Comparison of ENCODE assay signal across 14 mouse cellular contexts in genomic region chr8:31370137-31371010, GRCm38 (mm10).
DNase-seq lines count a peak whose midpoint lies in the region; ATAC-seq and TF ChIP-seq lines count a peak whose summit lies in the region.
"Had no signal": no experiment of that assay in that cellular context is flagged by ENCODE, and none has a peak within 500 bp of the region (broad histone marks: within the 10 kb centered on the region; RNA-seq: fewer than 3 reads in every experiment).

No protein-coding gene starts in this region.

- TF ChIP-seq CTCF in Patski (IDR thresholded peaks at IDR 0.05): peak; percentile 5

- 45% methylated on average over 3 of the region's 3 CpGs for WGBS in kidney, embryonic 14.5 days
- WGBS in embryonic facial prominence, embryonic 14.5 days: 38% methylated on average over 3 of the region's 3 CpGs
- WGBS in midbrain, embryonic 15.5 days: 50% methylated on average over 3 of the region's 3 CpGs

- H3K27ac ChIP-seq in kidney, embryonic 14.5 days (ENCODE audit: low read depth, low read length): no peak overlapping the region
- H3K27ac ChIP-seq in embryonic facial prominence, embryonic 14.5 days (replicated peaks; ENCODE audit: low read depth, low read length): no peak overlapping the region
- H3K27ac ChIP-seq in midbrain, embryonic 15.5 days: no peak overlapping the region
- H3K27ac ChIP-seq: left cerebral cortex, adult 2 months; limb, embryonic 12.5 days; neural tube, embryonic 12.5 days had no signal

- no peaks in the 10 kb centered on the region for H3K9me3 ChIP-seq in kidney, embryonic 14.5 days (ENCODE audit: control insufficient read depth, low read length)
- no peaks in the 10 kb centered on the region for H3K9me3 ChIP-seq in embryonic facial prominence, embryonic 14.5 days (ENCODE audit: control insufficient read depth, low read length)
- no peaks in the 10 kb centered on the region for H3K9me3 ChIP-seq in midbrain, embryonic 15.5 days
- H3K9me3 ChIP-seq: limb, embryonic 12.5 days; neural tube, embryonic 12.5 days had no signal

- no peak overlapping the region for H3K4me2 ChIP-seq in kidney, embryonic 14.5 days (replicated peaks; ENCODE audit: low read depth, low read length)
- H3K4me2 ChIP-seq in embryonic facial prominence, embryonic 14.5 days (ENCODE audit: low read depth, low read length): no peak overlapping the region
- no peak overlapping the region for H3K4me2 ChIP-seq in midbrain, embryonic 15.5 days
- H3K4me2 ChIP-seq: limb, embryonic 12.5 days; neural tube, embryonic 12.5 days had no signal

- no peaks in the 10 kb centered on the region for H3K27me3 ChIP-seq in kidney, embryonic 14.5 days (ENCODE audit: control insufficient read depth, insufficient read depth, low read length)
- no peaks in the 10 kb centered on the region for H3K27me3 ChIP-seq in Patski
- H3K27me3 ChIP-seq in embryonic facial prominence, embryonic 14.5 days (replicated peaks; ENCODE audit: control insufficient read depth, insufficient read depth, low read length): no peaks in the 10 kb centered on the region
- H3K27me3 ChIP-seq in midbrain, embryonic 15.5 days (replicated peaks): no peaks in the 10 kb centered on the region
- H3K27me3 ChIP-seq: limb, embryonic 12.5 days; neural tube, embryonic 12.5 days had no signal

- CTCF ChIA-PET in Patski (lab: Charles Lee): interaction anchor here (1.0 to 1.6 kb wide), 2 partner anchors 75 to 157 kb away, joined by 3 read pairs; no protein-coding TSS in a partner anchor

- in situ Hi-C loops in Patski (cut with MboI; ENCODE audit: low pct_unique_long_range_greater_than_20kb): loop anchor here (5.0 to 10.0 kb wide), 5 partner anchors 68 to 637 kb away; no protein-coding TSS in a partner anchor

- no peak for DNase-seq in kidney, postnatal 4 days
- DNase-seq in Patski (ENCODE audit: low read depth, low spot score): no peak
- peak; percentile 38 for DNase-seq in embryonic facial prominence, embryonic 14.5 days (ENCODE audit: low spot score)
- DNase-seq in thymus, postnatal 4 days: no peak
- no peak for DNase-seq in cerebellum, adult 11-12 months
- DNase-seq: adrenal gland, postnatal 36 days; cerebellum, adult 11 months; liver, postnatal 0 days had no signal

- no peaks in the 10 kb centered on the region for H3K4me1 ChIP-seq in kidney, embryonic 14.5 days (ENCODE audit: control insufficient read depth, insufficient read depth, low read length)
- no peaks in the 10 kb centered on the region for H3K4me1 ChIP-seq in embryonic facial prominence, embryonic 14.5 days (ENCODE audit: control insufficient read depth, insufficient read depth, low read length)
- H3K4me1 ChIP-seq in midbrain, embryonic 15.5 days: 0 out of 2 replicates have a peak, but pooled peaks cover 3% of the 10 kb centered on the region
- H3K4me1 ChIP-seq: limb, embryonic 12.5 days; neural tube, embryonic 12.5 days had no signal

- POLR2A ChIA-PET in Patski (lab: Charles Lee): interaction anchor here (0.6 to 1.1 kb wide), 3 partner anchors 55 to 635 kb away, joined by 3 to 7 read pairs (median 3); no protein-coding TSS in a partner anchor

- H3K9ac ChIP-seq in kidney, embryonic 14.5 days (ENCODE audit: low read depth, low read length): no peak overlapping the region
- H3K9ac ChIP-seq in embryonic facial prominence, embryonic 14.5 days (ENCODE audit: low read depth, low read length): no peak overlapping the region
- H3K9ac ChIP-seq in midbrain, embryonic 15.5 days: no peak overlapping the region
- H3K9ac ChIP-seq: limb, embryonic 12.5 days; liver, postnatal 0 days; neural tube, embryonic 12.5 days had no signal

- peak; percentile 52; the same call in 1 of the 2 replicates for ATAC-seq in kidney, embryonic 14.5 days (ENCODE audit: low FRiP score, low TSS enrichment)
- no peak for ATAC-seq in Patski
- ATAC-seq in embryonic facial prominence, embryonic 14.5 days (ENCODE audit: low read depth): peak; percentile 44; the same call in 1 of the 2 replicates
- ATAC-seq in midbrain, embryonic 15.5 days (replicated peaks): peak; percentile 71; the same call in 1 of the 2 replicates
- ATAC-seq: inflammation-experienced regulatory T-cells, adult 6 months; liver, postnatal 0 days had no signal

- H3K4me3 ChIP-seq in kidney, embryonic 14.5 days (ENCODE audit: low read length): no peak overlapping the region
- no peak overlapping the region for H3K4me3 ChIP-seq in embryonic facial prominence, embryonic 14.5 days (ENCODE audit: low read depth, low read length)
- no peak overlapping the region for H3K4me3 ChIP-seq in midbrain, embryonic 15.5 days
- H3K4me3 ChIP-seq: left cerebral cortex, adult 2 months; limb, embryonic 12.5 days; neural tube, embryonic 12.5 days had no signal

- no peaks in the 10 kb centered on the region for H3K36me3 ChIP-seq in kidney, embryonic 14.5 days (ENCODE audit: control insufficient read depth, insufficient read depth, low read length)
- H3K36me3 ChIP-seq in embryonic facial prominence, embryonic 14.5 days (ENCODE audit: control insufficient read depth, insufficient read depth, low read length): no peaks in the 10 kb centered on the region
- no peaks in the 10 kb centered on the region for H3K36me3 ChIP-seq in midbrain, embryonic 15.5 days (replicated peaks)
- H3K36me3 ChIP-seq: limb, embryonic 12.5 days; neural tube, embryonic 12.5 days had no signal
